17 mouse cellular contexts compared by ENCODE assay signal in genomic region chr11:70954711-70955110, GRCm38 (mm10).
"Had no signal": no experiment of that assay in that cellular context is flagged by ENCODE, and none has a peak within 500 bp of the region (broad histone marks: within the 10 kb centered on the region; RNA-seq: fewer than 3 reads in every experiment).

No protein-coding gene starts in this region.

- H3K4me1 ChIP-seq: neural tube, embryonic 12.5 days; neural tube, embryonic 13.5 days; neural tube, embryonic 15.5 days; stomach, embryonic 15.5 days had no signal

- DNase-seq: retina, postnatal 1 day; right cerebral cortex, adult 18-20 months; right cerebral cortex, postnatal 14 days; right cerebral cortex, postnatal 25 days; right cerebral cortex, postnatal 4 days; spleen, adult 18-20 months; thymus, adult 18-20 months; thymus, adult 2 months; thymus, postnatal 14 days; thymus, postnatal 25 days; thymus, postnatal 36 days; thymus, postnatal 4 days had no signal

- H3K9ac ChIP-seq: neural tube, embryonic 12.5 days; neural tube, embryonic 13.5 days; neural tube, embryonic 15.5 days; stomach, embryonic 15.5 days had no signal

- H3K4me3 ChIP-seq: neural tube, embryonic 12.5 days; neural tube, embryonic 13.5 days; neural tube, embryonic 15.5 days; stomach, embryonic 15.5 days had no signal

- H3K27ac ChIP-seq: neural tube, embryonic 12.5 days; neural tube, embryonic 13.5 days; neural tube, embryonic 15.5 days; stomach, embryonic 15.5 days; stomach, postnatal 0 days had no signal

- H3K9me3 ChIP-seq: neural tube, embryonic 12.5 days; neural tube, embryonic 13.5 days; neural tube, embryonic 15.5 days; stomach, embryonic 15.5 days had no signal

- H3K27me3 ChIP-seq: neural tube, embryonic 12.5 days; neural tube, embryonic 13.5 days; neural tube, embryonic 15.5 days; stomach, embryonic 15.5 days had no signal
